Mouse (Mus musculus) stomach, embryonic 14.5 days (tissue): Measurements from ENCODE around the gene Cd200r4. TPM values are rescaled to one million over a fixed set of nuclear protein-coding genes. Genes with fewer than 3 reads are reported as not detected.

Source experiments
- ATAC-seq: fragments of 200-750 bp; cut with Nextera tagmentation; 2 replicates; pipeline ENCODE4 v1.8.0; 2017; ENCODE audit warnings: low read depth, moderate TSS enrichment; ENCODE audit not compliant: insufficient number of reproducible peaks, insufficient read depth, low FRiP score
- H3K27ac ChIP-seq: fragments of 300-500 bp; sonication (generic); 2 replicates; pipeline ENCODE4 v1.5.1; 2014; ENCODE audit warnings: mild to moderate bottlenecking, low read length, moderate library complexity, mixed read lengths
- H3K27me3 ChIP-seq: fragments of 300-500 bp; sonication (generic); 2 replicates; pipeline ENCODE4 v1.6.1; 2014; ENCODE audit warnings: low read length, control low read depth, mixed read lengths; ENCODE audit not compliant: control insufficient read depth, insufficient read depth
- H3K36me3 ChIP-seq: fragments of 300-500 bp; sonication (generic); 2 replicates; pipeline ENCODE4 v1.6.1; 2014; ENCODE audit warnings: mild to moderate bottlenecking, control low read depth, low read length, moderate library complexity, mixed read lengths; ENCODE audit not compliant: control insufficient read depth, insufficient read depth
- H3K4me1 ChIP-seq: fragments of 300-500 bp; sonication (generic); 2 replicates; pipeline ENCODE4 v1.6.1; 2014; ENCODE audit warnings: low read length, control low read depth, mixed read lengths; ENCODE audit not compliant: control insufficient read depth, insufficient read depth
- H3K4me2 ChIP-seq: fragments of 300-500 bp; sonication (generic); replicated peaks from 2 replicates; pipeline ENCODE4 v1.6.1; 2014; ENCODE audit warnings: low read depth, low read length, control low read depth
- H3K4me3 ChIP-seq: fragments of 300-500 bp; sonication (generic); 2 replicates; pipeline ENCODE4 v1.5.1; 2014; ENCODE audit warnings: low read depth, low read length, control low read depth
- H3K9ac ChIP-seq: fragments of 300-500 bp; sonication (generic); replicated peaks from 2 replicates; pipeline ENCODE4 v1.6.1; 2014; ENCODE audit warnings: low read depth, mild to moderate bottlenecking, control low read depth, low read length, moderate library complexity, mixed read lengths
- H3K9me3 ChIP-seq: fragments of 300-500 bp; sonication (generic); 2 replicates; pipeline ENCODE4 v1.6.1; 2016; ENCODE audit warnings: low read depth, low read length, control low read depth; ENCODE audit not compliant: control insufficient read depth
- WGBS: fragments of 180-500 bp; shearing (Covaris S2); extraction: QIAGEN DNeasy Blood & Tissue Kit; methylation state at CpG from one replicate; pipeline ENCODE4 v1.1.7; 2014; 5-methylcytosine and 5-hydroxymethylcytosine counted together
- polyA plus RNA-seq: library from polyadenylated mRNA; unstranded; fragments of >200 nt; fragmentation: Nextera tagmentation; extraction: Ambion mirVana; gene quantifications from 2 replicates; pipeline ENCODE4 v1.2.1, GENCODE M21; 2014

Gene Cd200r4
- 0.14 and 0.23 TPM in 2 replicates for polyA plus RNA-seq

- Histone ChIP-seq H3K27me3 (no peaks in the 10 kb centered on the region), H3K4me2 (no peak within 1 kb of the TSS), H3K9me3 (no peaks in the 10 kb centered on the region), H3K9ac (no peak within 1 kb of the TSS), H3K36me3 (no peaks in the 10 kb centered on the region), H3K27ac (no peak within 1 kb of the TSS), H3K4me1 (no peaks in the 10 kb centered on the region), H3K4me3 (no peak within 1 kb of the TSS)
- ATAC-seq: no peak
- WGBS: 87% methylated on average over 3 of the region's 3 CpGs
These were observed at the start of gene Cd200r4 for GRCm38 (mm10) chr16:44811544-44811943. TSS of gene Cd200r4 (plus strand) at chr16:44811733.

- H3K9me3 ChIP-seq: no peaks in the 10 kb centered on the region
- H3K27me3 ChIP-seq: no peaks in the 10 kb centered on the region
- H3K4me1 ChIP-seq: no peaks in the 10 kb centered on the region
- H3K9ac ChIP-seq: no peak overlapping the region
- no peak overlapping the region for H3K4me3 ChIP-seq
- 67% methylated on average over 1 of the region's 1 CpGs for WGBS
- no peaks in the 10 kb centered on the region for H3K36me3 ChIP-seq
- H3K27ac ChIP-seq: no peak overlapping the region
- ATAC-seq: no peak
- no peak overlapping the region for H3K4me2 ChIP-seq
These were observed 49.7 kb upstream of the Cd200r4 start for GRCm38 (mm10) chr16:44761811-44762210.

- 74% methylated on average over 22 of the region's 22 CpGs for WGBS
- Histone ChIP-seq H3K9me3 (no peaks in the 10 kb centered on the region), H3K4me3 (no peak within 1 kb of the TSS), H3K9ac (no peak within 1 kb of the TSS), H3K27ac (no peak within 1 kb of the TSS), H3K4me2 (no peak within 1 kb of the TSS), H3K36me3 (no peaks in the 10 kb centered on the region), H3K27me3 (no peaks in the 10 kb centered on the region), H3K4me1 (no peaks in the 10 kb centered on the region)
- no peak for ATAC-seq
These were observed 45.8 kb upstream of the Cd200r4 start, which contains the start of gene Cd200r1 for GRCm38 (mm10) chr16:44765555-44766319. TSS of gene Cd200r1 (plus strand) at chr16:44765736.

GRCm38 (mm10) chr16:44766320-44766892 lies 45.1 kb upstream of the Cd200r4 start:
- H3K36me3 ChIP-seq: no peaks in the 10 kb centered on the region
- H3K4me1 ChIP-seq: no peaks in the 10 kb centered on the region
- H3K27me3 ChIP-seq: no peaks in the 10 kb centered on the region
- WGBS: 83% methylated on average over 9 of the region's 9 CpGs
- no peak overlapping the region for H3K9ac ChIP-seq
- no peak overlapping the region for H3K4me3 ChIP-seq
- H3K4me2 ChIP-seq: no peak overlapping the region
- no peaks in the 10 kb centered on the region for H3K9me3 ChIP-seq
- H3K27ac ChIP-seq: no peak overlapping the region
- ATAC-seq: no peak

GRCm38 (mm10) chr16:44767506-44767905 lies 44.0 kb upstream of the Cd200r4 start:
- 82% methylated on average over 7 of the region's 7 CpGs for WGBS
- H3K9me3 ChIP-seq: no peaks in the 10 kb centered on the region

GRCm38 (mm10) chr16:44767967-44768366 lies 43.6 kb upstream of the Cd200r4 start:
- H3K4me3 ChIP-seq: no peak overlapping the region
- no peaks in the 10 kb centered on the region for H3K36me3 ChIP-seq
- 45% methylated on average over 2 of the region's 2 CpGs for WGBS
- peak; percentile 37; the same call in 1 of the 2 replicates for ATAC-seq
- H3K9ac ChIP-seq: no peak overlapping the region
- H3K27ac ChIP-seq: no peak overlapping the region
- H3K4me1 ChIP-seq: no peaks in the 10 kb centered on the region
- H3K9me3 ChIP-seq: no peaks in the 10 kb centered on the region
- H3K27me3 ChIP-seq: no peaks in the 10 kb centered on the region
- H3K4me2 ChIP-seq: no peak overlapping the region

More at GRCm38 (mm10) chr16:44767506-44767905, 44.0 kb upstream of the Cd200r4 start:
- Histone ChIP-seq H3K27me3 (no peaks in the 10 kb centered on the region), H3K27ac (no peak overlapping the region), H3K4me1 (no peaks in the 10 kb centered on the region), H3K36me3 (no peaks in the 10 kb centered on the region), H3K4me3 (no peak overlapping the region), H3K4me2 (no peak overlapping the region), H3K9ac (no peak overlapping the region)
- no peak for ATAC-seq

- WGBS: 68% methylated on average over 6 of the region's 6 CpGs
- no peak for ATAC-seq
- no peaks in the 10 kb centered on the region for H3K9me3 ChIP-seq
These were observed 39.0 kb upstream of the Cd200r4 start for GRCm38 (mm10) chr16:44772577-44772976.

GRCm38 (mm10) chr16:44773673-44774072 lies 37.9 kb upstream of the Cd200r4 start:
- no peaks in the 10 kb centered on the region for H3K27me3 ChIP-seq
- no peak for ATAC-seq
- no peak overlapping the region for H3K9ac ChIP-seq
- H3K9me3 ChIP-seq: no peaks in the 10 kb centered on the region
- no peak overlapping the region for H3K4me3 ChIP-seq
- H3K4me1 ChIP-seq: no peaks in the 10 kb centered on the region
- WGBS: 74% methylated on average over 3 of the region's 3 CpGs
- no peak overlapping the region for H3K27ac ChIP-seq
- no peak overlapping the region for H3K4me2 ChIP-seq
- no peaks in the 10 kb centered on the region for H3K36me3 ChIP-seq

More at GRCm38 (mm10) chr16:44772577-44772976, 39.0 kb upstream of the Cd200r4 start:
- Histone ChIP-seq H3K4me3 (no peak overlapping the region), H3K4me1 (no peaks in the 10 kb centered on the region), H3K4me2 (no peak overlapping the region), H3K36me3 (no peaks in the 10 kb centered on the region), H3K27me3 (no peaks in the 10 kb centered on the region), H3K9ac (no peak overlapping the region), H3K27ac (no peak overlapping the region)
